ENCODE assay signal across 10 mouse cellular contexts in genomic region chr1:90268131-90268691, GRCm38 (mm10).
A peak's percentile ranks its signal among the peaks of the same experiment; 100 is the strongest.
DNase-seq lines count a peak whose midpoint lies in the region; ATAC-seq lines count a peak whose summit lies in the region.
"Had no signal": no experiment of that assay in that cellular context is flagged by ENCODE, and none has a peak within 500 bp of the region (broad histone marks: within the 10 kb centered on the region; RNA-seq: fewer than 3 reads in every experiment).

No protein-coding gene starts in this region.

- ATAC-seq in neural tube, embryonic 11.5 days (ENCODE audit: insufficient read depth, low FRiP score, low TSS enrichment), result 0 out of 2 replicates have a peak, but pooled peaks have one; percentile 45
- ATAC-seq in hindbrain, embryonic 14.5 days (ENCODE audit: low FRiP score), result peak; percentile 83

- H3K9ac ChIP-seq in neural tube, embryonic 11.5 days (ENCODE audit: low read length), result no peak overlapping the region
- H3K9ac ChIP-seq in hindbrain, embryonic 14.5 days, result no peak overlapping the region

- 43% methylated on average over 17 of the region's 17 CpGs for WGBS in neural tube, embryonic 11.5 days
- 35% methylated on average over 17 of the region's 17 CpGs for WGBS in hindbrain, embryonic 14.5 days
- WGBS in limb, embryonic 10.5 days, result 33% methylated on average over 17 of the region's 17 CpGs

- H3K36me3 ChIP-seq in neural tube, embryonic 11.5 days (ENCODE audit: control insufficient read depth, insufficient read depth, low read length), result no peaks in the 10 kb centered on the region
- no peaks in the 10 kb centered on the region for H3K36me3 ChIP-seq in hindbrain, embryonic 14.5 days (replicated peaks; ENCODE audit: control insufficient read depth, insufficient read depth)
- no peaks in the 10 kb centered on the region for H3K36me3 ChIP-seq in limb, embryonic 10.5 days

- H3K27ac ChIP-seq in neural tube, embryonic 11.5 days (ENCODE audit: low read depth, low read length), result 0 out of 2 replicates have a peak overlapping the region, but pooled peaks have one; percentile 1
- peak overlapping the region; percentile 22; the same call in 1 of the 2 replicates for H3K27ac ChIP-seq in hindbrain, embryonic 14.5 days
- H3K27ac ChIP-seq in limb, embryonic 10.5 days, result peak overlapping the region; percentile 36; the same call in 1 of the 2 replicates
- H3K27ac ChIP-seq: heart, adult 2 months had no signal

- no peaks in the 10 kb centered on the region for H3K27me3 ChIP-seq in neural tube, embryonic 11.5 days (ENCODE audit: control insufficient read depth, insufficient read depth, low read length)
- no peaks in the 10 kb centered on the region for H3K27me3 ChIP-seq in hindbrain, embryonic 14.5 days (ENCODE audit: control insufficient read depth, insufficient read depth, low read length)
- H3K27me3 ChIP-seq in limb, embryonic 10.5 days (ENCODE audit: low read depth, poor library complexity, severe bottlenecking), result peaks cover 44% of the 10 kb centered on the region

- DNase-seq in neural tube, embryonic 11.5 days (ENCODE audit: low spot score), result peak; percentile 33
- no peak for DNase-seq in neural tube, embryonic 10.5 days (ENCODE audit: extremely low spot score, low spot score)
- DNase-seq in hindbrain, embryonic 14.5 days (ENCODE audit: low spot score), result peak; percentile 69
- peak; percentile 45 for DNase-seq in limb, embryonic 10.5 days (ENCODE audit: low spot score)
- DNase-seq in skeletal muscle tissue, adult 2 months (ENCODE audit: low read depth, low spot score), result peak; percentile 62
- no peak for DNase-seq in urinary bladder, postnatal 10 days (ENCODE audit: low spot score)
- DNase-seq in adrenal gland, postnatal 4 days (ENCODE audit: low spot score in 2 of 2), result no peak
- DNase-seq in layer of hippocampus, adult 9-10 months (ENCODE audit: low spot score), result no peak
- DNase-seq: heart, adult 2 months; lung, postnatal 36 days had no signal

- H3K4me2 ChIP-seq in neural tube, embryonic 11.5 days (ENCODE audit: low read depth), result no peak overlapping the region
- H3K4me2 ChIP-seq in hindbrain, embryonic 14.5 days (replicated peaks), result no peak overlapping the region

- H3K4me1 ChIP-seq in neural tube, embryonic 11.5 days (ENCODE audit: control insufficient read depth, insufficient read depth, low read length), result peaks cover 5% of the 10 kb centered on the region
- H3K4me1 ChIP-seq in hindbrain, embryonic 14.5 days (replicated peaks; ENCODE audit: control insufficient read depth, insufficient read depth, low read length), result peaks cover 14% of the 10 kb centered on the region
- peaks cover 23% of the 10 kb centered on the region for H3K4me1 ChIP-seq in limb, embryonic 10.5 days

- H3K4me3 ChIP-seq in neural tube, embryonic 11.5 days (ENCODE audit: low read depth, low read length), result no peak overlapping the region
- no peak overlapping the region for H3K4me3 ChIP-seq in hindbrain, embryonic 14.5 days (replicated peaks; ENCODE audit: low read length)
- no peak overlapping the region for H3K4me3 ChIP-seq in limb, embryonic 10.5 days
- H3K4me3 ChIP-seq: heart, adult 2 months had no signal

- no peaks in the 10 kb centered on the region for H3K9me3 ChIP-seq in neural tube, embryonic 11.5 days (ENCODE audit: control insufficient read depth, low read length)
- H3K9me3 ChIP-seq in hindbrain, embryonic 14.5 days (ENCODE audit: control insufficient read depth, low read length), result no peaks in the 10 kb centered on the region
- no peaks in the 10 kb centered on the region for H3K9me3 ChIP-seq in limb, embryonic 10.5 days (replicated peaks)

Comparison
In these comparisons a context has a peak if more than half of its experiments do, and no peak if none do; other contexts are left out.
1. DNase-seq: peak in neural tube, embryonic 11.5 days (single experiment), hindbrain, embryonic 14.5 days (single experiment), limb, embryonic 10.5 days (single experiment) and skeletal muscle tissue, adult 2 months (single experiment); none in neural tube, embryonic 10.5 days (single experiment), urinary bladder, postnatal 10 days (single experiment), adrenal gland, postnatal 4 days (0 of 2) and layer of hippocampus, adult 9-10 months (single experiment).
2. Peak in every context shown above with its lines, with median percentiles within 50 percentile points of each other: H3K27ac ChIP-seq.